Mouse (Mus musculus) MEL (cell line): ENCODE measurements around the gene Tcf7. TPM values are rescaled to one million over a fixed set of nuclear protein-coding genes. Genes with fewer than 3 reads are reported as not detected.

Source experiments
- DNase-seq: peaks from one replicate; pipeline ENCODE4 v3.0.0; 2011; ENCODE audit warnings: low read depth, low spot score
- H3K27ac ChIP-seq: 2 replicates; pipeline ENCODE4 v1.5.1; 2012; ENCODE audit warnings: low read depth, mild to moderate bottlenecking, control low read depth, low read length, moderate library complexity; ENCODE audit not compliant: control insufficient read depth
- H3K27me3 ChIP-seq, 2 experiments: fragments of 150-350 bp in 1 of 2; sonication (generic) in 1 of 2; 2 replicates each; pipeline ENCODE4 v1.6.1; 2012; ENCODE audit warnings: low read length in 2 of 2, mild to moderate bottlenecking in 2 of 2, improper control_type of control experiment in 1 of 2, moderate library complexity in 1 of 2; ENCODE audit not compliant: insufficient read depth in 2 of 2, control insufficient read depth in 1 of 2
- H3K36me3 ChIP-seq, 2 experiments: 2 replicates each; pipeline ENCODE4 v1.6.1; 2012 to 2014; ENCODE audit warnings: low read length in 2 of 2, improper control_type of control experiment in 1 of 2, inconsistent platforms in 1 of 2, mild to moderate bottlenecking in 1 of 2; ENCODE audit not compliant: insufficient read depth in 2 of 2, control insufficient read depth in 1 of 2
- H3K4me1 ChIP-seq, 2 experiments: fragments of 150-350 bp in 1 of 2; sonication (generic) in 1 of 2; 2 replicates each; pipeline ENCODE4 v1.6.1; 2012; ENCODE audit warnings: low read length in 2 of 2, improper control_type of control experiment in 1 of 2, mild to moderate bottlenecking in 1 of 2; ENCODE audit not compliant: insufficient read depth in 2 of 2, control insufficient read depth in 1 of 2
- H3K4me3 ChIP-seq, 2 experiments: fragments of 150-350 bp in 1 of 2; sonication (generic) in 1 of 2; 2 replicates each; pipeline ENCODE4 v1.5.1; 2012; ENCODE audit warnings: low read depth in 2 of 2, low read length in 2 of 2, mild to moderate bottlenecking in 2 of 2, moderate library complexity in 2 of 2, control low read depth in 1 of 2, improper control_type of control experiment in 1 of 2; ENCODE audit not compliant: control insufficient read depth in 1 of 2, insufficient read depth in 1 of 2
- H3K79me2 ChIP-seq: 2 replicates; pipeline ENCODE4 v1.6.1; 2012; ENCODE audit warnings: mild to moderate bottlenecking, low read length, moderate library complexity; ENCODE audit not compliant: control insufficient read depth, poor library complexity, insufficient read depth
- H3K9ac ChIP-seq: 2 replicates; pipeline ENCODE4 v1.6.1; 2012; ENCODE audit warnings: low read depth, mild to moderate bottlenecking, control low read depth, low read length, moderate library complexity; ENCODE audit not compliant: control insufficient read depth, poor library complexity, severe bottlenecking
- H3K9me3 ChIP-seq: fragments of 150-350 bp; sonication (generic); replicated peaks from 2 replicates; pipeline ENCODE4 v1.6.1; 2012; ENCODE audit warnings: mild to moderate bottlenecking, low read length, improper control_type of control experiment, moderate library complexity; ENCODE audit not compliant: insufficient read depth
- BHLHE40 ChIP-seq: IDR thresholded peaks from 2 replicates; pipeline ENCODE4 v1.6.1; 2012; ENCODE audit warnings: low read depth, mild to moderate bottlenecking, inconsistent platforms, low read length, improper control_type of control experiment, borderline replicate concordance
- CHD1 ChIP-seq: IDR thresholded peaks from 2 replicates; pipeline ENCODE4 v1.6.1; 2012; ENCODE audit warnings: low read depth, mild to moderate bottlenecking, inconsistent platforms, low read length, improper control_type of control experiment
- CHD2 ChIP-seq: IDR thresholded peaks from 2 replicates; pipeline ENCODE4 v1.6.1; 2011; ENCODE audit warnings: low read length, improper control_type of control experiment
- E2F4 ChIP-seq: IDR thresholded peaks from 2 replicates; pipeline ENCODE4 v1.6.1; 2011; ENCODE audit warnings: low read depth, low read length, improper control_type of control experiment, borderline replicate concordance
- ELF1 ChIP-seq: IDR thresholded peaks from 2 replicates; pipeline ENCODE4 v1.6.1; 2014; ENCODE audit warnings: low read depth, mild to moderate bottlenecking, inconsistent platforms, low read length, improper control_type of control experiment, moderate library complexity
- EP300 ChIP-seq, 2 experiments: IDR thresholded peaks; 2 replicates each; pipeline ENCODE4 v1.6.1; 2011; ENCODE audit warnings: improper control_type of control experiment in 2 of 2, low read length in 2 of 2, low read depth in 1 of 2, mild to moderate bottlenecking in 1 of 2
- GABPA ChIP-seq: IDR thresholded peaks from 2 replicates; pipeline ENCODE4 v1.6.1; 2012; ENCODE audit warnings: low read depth, mild to moderate bottlenecking, inconsistent platforms, low read length, improper control_type of control experiment, moderate library complexity
- HCFC1 ChIP-seq: IDR thresholded peaks from 2 replicates; pipeline ENCODE4 v1.6.1; 2012; ENCODE audit warnings: low read depth, mild to moderate bottlenecking, inconsistent platforms, low read length, improper control_type of control experiment, moderate library complexity
- JUND ChIP-seq: IDR thresholded peaks from 2 replicates; pipeline ENCODE4 v1.6.1; 2011; ENCODE audit warnings: low read depth, mild to moderate bottlenecking, improper control_type of control experiment, low read length
- KAT2A ChIP-seq: conservative IDR thresholded peaks from 2 replicates; pipeline ENCODE4 v1.6.1; 2012; ENCODE audit warnings: low read depth, low read length, improper control_type of control experiment, inconsistent platforms
- MAFK ChIP-seq: IDR thresholded peaks from 2 replicates; pipeline ENCODE4 v1.6.1; 2011; ENCODE audit warnings: low read depth, mild to moderate bottlenecking, low read length, improper control_type of control experiment, borderline replicate concordance
- MAZ ChIP-seq: IDR thresholded peaks from 2 replicates; pipeline ENCODE4 v1.6.1; 2012; ENCODE audit warnings: low read depth, mild to moderate bottlenecking, inconsistent platforms, low read length, improper control_type of control experiment
- MEF2A ChIP-seq: IDR thresholded peaks from 2 replicates; pipeline ENCODE4 v1.6.1; 2014; ENCODE audit warnings: low read depth, mild to moderate bottlenecking, inconsistent platforms, low read length, improper control_type of control experiment; ENCODE audit not compliant: poor library complexity, insufficient replicate concordance, severe bottlenecking; ENCODE audit errors: extremely low read depth
- MYC ChIP-seq: IDR thresholded peaks from 2 replicates; pipeline ENCODE4 v1.6.1; 2011; ENCODE audit warnings: low read depth, mild to moderate bottlenecking, low read length, improper control_type of control experiment, moderate library complexity
- POLR2A ChIP-seq, 2 experiments: IDR thresholded peaks; 2 replicates each; pipeline ENCODE4 v1.6.1; 2011 to 2012; ENCODE audit warnings: low read length in 2 of 2, mild to moderate bottlenecking in 2 of 2, control low read depth in 1 of 2, improper control_type of control experiment in 1 of 2, low read depth in 1 of 2, moderate library complexity in 1 of 2; ENCODE audit not compliant: control insufficient read depth in 1 of 2, insufficient read depth in 1 of 2, poor library complexity in 1 of 2
- POLR2AphosphoS2 ChIP-seq: IDR thresholded peaks from 2 replicates; pipeline ENCODE4 v1.6.1; 2011; ENCODE audit warnings: low read length, improper control_type of control experiment
- POLR2AphosphoS5 ChIP-seq: IDR thresholded peaks from 2 replicates; pipeline ENCODE4 v1.6.1; 2012; ENCODE audit warnings: low read depth, borderline replicate concordance, mild to moderate bottlenecking, inconsistent platforms, low read length, moderate library complexity, mixed read lengths
- RCOR1 ChIP-seq: IDR thresholded peaks from 2 replicates; pipeline ENCODE4 v1.6.1; 2012; ENCODE audit warnings: low read depth, mild to moderate bottlenecking, inconsistent platforms, low read length, improper control_type of control experiment
- SIN3A ChIP-seq: IDR thresholded peaks from 2 replicates; pipeline ENCODE4 v1.6.1; 2012; ENCODE audit warnings: low read length, improper control_type of control experiment, inconsistent platforms
- SMC3 ChIP-seq: IDR thresholded peaks from 2 replicates; pipeline ENCODE4 v1.6.1; 2011; ENCODE audit warnings: low read depth, low read length, improper control_type of control experiment
- TCF12 ChIP-seq: IDR thresholded peaks from 2 replicates; pipeline ENCODE4 v1.6.1; 2014; ENCODE audit warnings: low read depth, mild to moderate bottlenecking, inconsistent platforms, low read length, improper control_type of control experiment, moderate library complexity
- UBTF ChIP-seq: IDR thresholded peaks from 2 replicates; pipeline ENCODE4 v1.6.1; 2012; ENCODE audit warnings: low read depth, mild to moderate bottlenecking, inconsistent platforms, low read length, improper control_type of control experiment, moderate library complexity, borderline replicate concordance; ENCODE audit not compliant: insufficient read depth
- ZC3H11A ChIP-seq: IDR thresholded peaks from 2 replicates; pipeline ENCODE4 v1.6.1; 2012; ENCODE audit warnings: low read depth, mild to moderate bottlenecking, inconsistent platforms, low read length, improper control_type of control experiment
- ZMIZ1 ChIP-seq: IDR thresholded peaks from 2 replicates; pipeline ENCODE4 v1.6.1; 2012; ENCODE audit warnings: low read depth, mild to moderate bottlenecking, inconsistent platforms, low read length, improper control_type of control experiment, moderate library complexity
- ZNF384 ChIP-seq: IDR thresholded peaks from 2 replicates; pipeline ENCODE4 v1.6.1; 2012; ENCODE audit warnings: low read depth, mild to moderate bottlenecking, inconsistent platforms, low read length, improper control_type of control experiment
- polyA plus RNA-seq, 2 experiments: library from polyadenylated mRNA; stranded (reverse) in 1 of 2; unstranded in 1 of 2; fragments of >175 nt in 1 of 2; fragments of >200 nt in 1 of 2; gene quantifications; 2 replicates each; pipeline versions ENCODE4 v1.2.1 to v1.2.4; 2012; ENCODE audit warnings: low replicate concordance in 2 of 2, low read depth in 1 of 2; ENCODE audit not compliant: insufficient read length in 2 of 2, insufficient read depth in 1 of 2, missing spikeins in 1 of 2
- total RNA-seq: library from RNA; depleted of rRNA; stranded (reverse); fragments of 300-350 nt; gene quantifications from 2 replicates; pipeline ENCODE4 v1.2.3, GENCODE M21; 2012

The Tcf7 gene
- total and polyA plus RNA-seq, 3 experiments = 0.12 to 2.3 TPM; not detected in 1

GRCm38 (mm10) chr11:52271765-52272495 lies 10.9 kb downstream of the Tcf7 start:
- Histone ChIP-seq H3K4me1 (no peaks in the 10 kb centered on the region), H3K36me3 (no peaks in the 10 kb centered on the region), H3K27me3 (no peaks in the 10 kb centered on the region), H3K9me3 (no peaks in the 10 kb centered on the region)
- TF ChIP-seq E2F4 (no peak), HCFC1 (no peak), ZC3H11A (no peak), SMC3 (no peak), UBTF (no peak), POLR2AphosphoS2 (no peak), KAT2A (no peak), CHD1 (no peak), POLR2AphosphoS5 (no peak), CHD2 (no peak)
- TF ChIP-seq, all 39 proteins: peak for 0
- Histone ChIP-seq H3K4me3 (no peak overlapping the region), H3K79me2 (no peaks in the 10 kb centered on the region), H3K9ac (no peak overlapping the region), H3K27ac (no peak overlapping the region)
- DNase-seq = no peak

DNA sequence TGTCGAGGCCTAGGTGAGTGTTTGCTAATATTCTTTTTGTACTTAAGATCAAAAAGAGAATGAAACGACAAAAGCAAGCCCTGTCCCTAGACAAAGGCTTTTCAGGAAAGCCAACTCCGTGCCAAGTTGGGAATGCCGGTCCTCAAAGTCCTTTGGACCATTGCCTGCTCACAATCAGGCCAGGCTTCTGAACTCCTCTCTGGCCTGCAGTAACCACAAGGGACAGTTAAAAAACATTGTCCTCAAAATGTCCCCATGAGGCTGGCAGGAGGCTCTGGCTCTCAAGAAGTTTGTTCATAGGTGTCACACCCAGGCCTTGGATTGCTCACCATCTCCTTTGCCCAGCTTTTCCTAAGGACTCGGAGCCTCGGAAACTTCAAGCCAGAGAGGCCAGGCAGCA lies 13.0 kb downstream of the Tcf7 start:
- no peaks in the 10 kb centered on the region for H3K27me3 ChIP-seq

More for the DNA sequence above, 13.0 kb downstream of the Tcf7 start:
- Histone ChIP-seq H3K79me2 (no peaks in the 10 kb centered on the region), H3K36me3 (no peaks in the 10 kb centered on the region), H3K4me1 (no peaks in the 10 kb centered on the region), H3K9ac (no peak overlapping the region), H3K4me3 (no peak overlapping the region), H3K9me3 (no peaks in the 10 kb centered on the region), H3K27ac (no peak overlapping the region)
- no peak for DNase-seq
- TF ChIP-seq JUND (no peak), ZNF384 (no peak), RCOR1 (no peak), ZC3H11A (no peak), TCF12 (no peak), BHLHE40 (no peak), UBTF (no peak), EP300 (IDR thresholded peaks at IDR 0.05; ENCODE audit: low read depth in 1 of 2, low read length in 2 of 2) (no peak), MAFK (no peak), ELF1 (no peak), MAZ (no peak), MEF2A (no peak), ZMIZ1 (no peak), SIN3A (no peak), HCFC1 (no peak), MYC (no peak), GABPA (no peak), POLR2A (IDR thresholded peaks at IDR 0.05; ENCODE audit: control insufficient read depth in 1 of 2, insufficient read depth in 1 of 2, low read depth in 1 of 2, low read length in 2 of 2, poor library complexity in 1 of 2) (no peak)
